Mouse (Mus musculus) forebrain, embryonic 16.5 days (tissue): ENCODE measurements around the gene Tmbim1. TPM values are rescaled to one million over a fixed set of nuclear protein-coding genes. Genes with fewer than 3 reads are reported as not detected.
A peak's percentile ranks its signal among the peaks of the same experiment; 100 is the strongest.
"Not testable (repeated sequence)": the region's sequence is repeated elsewhere in the genome, so short reads cannot be mapped to it uniquely, and the experiment has no call there.

Source experiments
- ATAC-seq: fragments of 200-750 bp; cut with Nextera tagmentation; 2 replicates; pipeline ENCODE4 v1.8.0; 2017; ENCODE audit warnings: mild to moderate bottlenecking, moderate library complexity
- H3K27ac ChIP-seq: fragments of 300-500 bp; sonication (generic); 2 replicates; pipeline ENCODE4 v1.5.1; 2014; ENCODE audit warnings: low read length, control low read depth
- H3K27me3 ChIP-seq: fragments of 300-500 bp; sonication (generic); replicated peaks from 2 replicates; pipeline ENCODE4 v1.6.1; 2014; ENCODE audit warnings: low read length; ENCODE audit not compliant: control insufficient read depth, insufficient read depth
- H3K36me3 ChIP-seq: fragments of 300-500 bp; sonication (generic); 2 replicates; pipeline ENCODE4 v1.6.1; 2014; ENCODE audit not compliant: control insufficient read depth, insufficient read depth
- H3K4me1 ChIP-seq: fragments of 300-500 bp; sonication (generic); replicated peaks from 2 replicates; pipeline ENCODE4 v1.6.1; 2014; ENCODE audit warnings: low read length; ENCODE audit not compliant: control insufficient read depth, insufficient read depth
- H3K4me2 ChIP-seq: fragments of 300-500 bp; sonication (generic); 2 replicates; pipeline ENCODE4 v1.6.1; 2014; ENCODE audit warnings: mild to moderate bottlenecking, low read length, control low read depth
- H3K4me3 ChIP-seq: fragments of 300-500 bp; sonication (generic); replicated peaks from 2 replicates; pipeline ENCODE4 v1.5.1; 2014; ENCODE audit warnings: mild to moderate bottlenecking, low read length, control low read depth
- H3K9ac ChIP-seq: fragments of 300-500 bp; sonication (generic); replicated peaks from 2 replicates; pipeline ENCODE4 v1.6.1; 2014; ENCODE audit warnings: low read depth, low read length, control low read depth
- H3K9me3 ChIP-seq: fragments of 300-500 bp; sonication (generic); 2 replicates; pipeline ENCODE4 v1.6.1; 2016; ENCODE audit warnings: low read length; ENCODE audit not compliant: control insufficient read depth
- WGBS: fragments of 180-500 bp; shearing (Covaris S2); extraction: QIAGEN DNeasy Blood & Tissue Kit; methylation state at CpG from one replicate; pipeline ENCODE4 v1.1.7; 2014; 5-methylcytosine and 5-hydroxymethylcytosine counted together
- polyA plus RNA-seq: library from polyadenylated mRNA; unstranded; fragments of >200 nt; fragmentation: Nextera tagmentation; extraction: Ambion mirVana; gene quantifications from 2 replicates; pipeline ENCODE4 v1.2.1, GENCODE M21; 2015

Tmbim1 gene
- polyA plus RNA-seq, 1 experiment from 2014 or later, result 6.9 TPM

GRCm38 (mm10) chr1:74293306-74293960, 12.0 kb downstream of the Tmbim1 start:
- Histone ChIP-seq H3K4me3 (no peak overlapping the region), H3K4me1 (peaks cover 20% of the 10 kb centered on the region), H3K9me3 (no peaks in the 10 kb centered on the region), H3K27me3 (no peaks in the 10 kb centered on the region), H3K9ac (no peak overlapping the region), H3K27ac (no peak overlapping the region), H3K4me2 (no peak overlapping the region), H3K36me3 (peaks cover 4% of the 10 kb centered on the region; the same call in 1 of the 2 replicates)
- 82% methylated on average over 8 of the region's 8 CpGs for WGBS
- no peak for ATAC-seq

GRCm38 (mm10) chr1:74292331-74293020, 12.9 kb downstream of the Tmbim1 start:
- no peak overlapping the region for H3K4me2 ChIP-seq
- ATAC-seq, result no peak
- WGBS, result 90% methylated on average over 11 of the region's 11 CpGs
- H3K9ac ChIP-seq, result no peak overlapping the region
- H3K4me3 ChIP-seq, result no peak overlapping the region
- H3K27ac ChIP-seq, result no peak overlapping the region
- no peaks in the 10 kb centered on the region for H3K27me3 ChIP-seq
- H3K4me1 ChIP-seq, result peaks cover 21% of the 10 kb centered on the region
- H3K36me3 ChIP-seq, result peaks cover 4% of the 10 kb centered on the region; the same call in 1 of the 2 replicates
- no peaks in the 10 kb centered on the region for H3K9me3 ChIP-seq

- no peak overlapping the region for H3K9ac ChIP-seq
Measured at GRCm38 (mm10) chr1:74290141-74290540, 15.3 kb downstream of the Tmbim1 start.

GRCm38 (mm10) chr1:74289740-74290139, 15.7 kb downstream of the Tmbim1 start:
- Histone ChIP-seq H3K4me3 (no peak overlapping the region), H3K9ac (no peak overlapping the region), H3K9me3 (no peaks in the 10 kb centered on the region), H3K36me3 (peaks cover 4% of the 10 kb centered on the region; the same call in 1 of the 2 replicates), H3K27ac (no peak overlapping the region), H3K27me3 (no peaks in the 10 kb centered on the region), H3K4me2 (no peak overlapping the region), H3K4me1 (peaks cover 17% of the 10 kb centered on the region)
- WGBS, result 87% methylated on average over 2 of the region's 2 CpGs
- ATAC-seq, result no peak

More at GRCm38 (mm10) chr1:74290141-74290540, 15.3 kb downstream of the Tmbim1 start:
- Histone ChIP-seq H3K27me3 (no peaks in the 10 kb centered on the region), H3K4me3 (no peak overlapping the region), H3K4me1 (peaks cover 17% of the 10 kb centered on the region), H3K9me3 (no peaks in the 10 kb centered on the region), H3K4me2 (no peak overlapping the region), H3K36me3 (peaks cover 4% of the 10 kb centered on the region; the same call in 1 of the 2 replicates), H3K27ac (no peak overlapping the region)
- ATAC-seq, result no peak
- 81% methylated on average over 5 of the region's 5 CpGs for WGBS

- ATAC-seq, result no peak
- no peaks in the 10 kb centered on the region for H3K27me3 ChIP-seq
Measured at GRCm38 (mm10) chr1:74289248-74289647, 16.2 kb downstream of the Tmbim1 start.

GRCm38 (mm10) chr1:74288327-74288726, 17.1 kb downstream of the Tmbim1 start:
- no peaks in the 10 kb centered on the region for H3K9me3 ChIP-seq

More at GRCm38 (mm10) chr1:74289248-74289647, 16.2 kb downstream of the Tmbim1 start:
- no peak overlapping the region for H3K4me2 ChIP-seq
- H3K4me3 ChIP-seq, result no peak overlapping the region
- 92% methylated on average over 9 of the region's 9 CpGs for WGBS
- H3K9ac ChIP-seq, result no peak overlapping the region
- no peaks in the 10 kb centered on the region for H3K9me3 ChIP-seq
- H3K36me3 ChIP-seq, result peaks cover 4% of the 10 kb centered on the region; the same call in 1 of the 2 replicates
- peaks cover 17% of the 10 kb centered on the region for H3K4me1 ChIP-seq
- no peak overlapping the region for H3K27ac ChIP-seq

GRCm38 (mm10) chr1:74286869-74287607, 18.4 kb downstream of the Tmbim1 start:
- not testable (repeated sequence) for H3K9me3 ChIP-seq, H3K4me2 ChIP-seq, H3K27ac ChIP-seq, H3K27me3 ChIP-seq, ATAC-seq, H3K9ac ChIP-seq, H3K36me3 ChIP-seq, H3K4me3 ChIP-seq
- WGBS, result 64% methylated on average over 15 of the region's 17 CpGs
- H3K4me1 ChIP-seq, result peaks cover 30% of the 10 kb centered on the region

More at GRCm38 (mm10) chr1:74288327-74288726, 17.1 kb downstream of the Tmbim1 start:
- no peak overlapping the region for H3K4me2 ChIP-seq
- H3K27me3 ChIP-seq, result no peaks in the 10 kb centered on the region
- peaks cover 4% of the 10 kb centered on the region; the same call in 1 of the 2 replicates for H3K36me3 ChIP-seq
- no peak overlapping the region for H3K27ac ChIP-seq
- WGBS, result 81% methylated on average over 4 of the region's 4 CpGs
- no peak overlapping the region for H3K4me3 ChIP-seq
- H3K9ac ChIP-seq, result no peak overlapping the region
- no peak for ATAC-seq
- peaks cover 24% of the 10 kb centered on the region for H3K4me1 ChIP-seq

GRCm38 (mm10) chr1:74285212-74286010, 20.0 kb downstream of the Tmbim1 start:
- no peak overlapping the region for H3K27ac ChIP-seq
- H3K9me3 ChIP-seq, result no peaks in the 10 kb centered on the region
- ATAC-seq, result no peak
- peaks cover 30% of the 10 kb centered on the region for H3K4me1 ChIP-seq
- 4% methylated on average over 23 of the region's 23 CpGs for WGBS
- H3K27me3 ChIP-seq, result no peaks in the 10 kb centered on the region
- H3K4me3 ChIP-seq, result peak overlapping the region; percentile 87
- peak overlapping the region; percentile 74 for H3K9ac ChIP-seq
- peaks cover 3% of the 10 kb centered on the region; the same call in 1 of the 2 replicates for H3K36me3 ChIP-seq
- peak overlapping the region; percentile 65 for H3K4me2 ChIP-seq
